Mouse (Mus musculus) hindlimb bud, embryonic 11.5 days (tissue): ENCODE data around the gene Wdr62.
A peak's percentile ranks its signal among the peaks of the same experiment; 100 is the strongest.

Experiments used
- DNase-seq: peaks from one replicate; pipeline ENCODE4 v3.0.0-alpha.2; 2012; ENCODE audit warnings: low read depth, low spot score; ENCODE audit errors: extremely low spot score

The Wdr62 gene

GRCm38 (mm10) chr7:30306083-30306779, 26.0 kb upstream of the Wdr62 start:
- DNase-seq = no peak

- DNase-seq = no peak
Measured at GRCm38 (mm10) chr7:30300914-30301313, 20.7 kb upstream of the Wdr62 start.

GRCm38 (mm10) chr7:30297266-30297665, 17.0 kb upstream of the Wdr62 start:
- DNase-seq = no peak

GRCm38 (mm10) chr7:30296816-30297215, 16.6 kb upstream of the Wdr62 start:
- no peak for DNase-seq

GRCm38 (mm10) chr7:30295103-30295502, 14.9 kb upstream of the Wdr62 start:
- DNase-seq = no peak

- no peak for DNase-seq
Measured at GRCm38 (mm10) chr7:30294296-30294695, 14.1 kb upstream of the Wdr62 start.

- no peak for DNase-seq
Measured at GRCm38 (mm10) chr7:30293795-30294194, 13.6 kb upstream of the Wdr62 start.

- peak; percentile 22 for DNase-seq
Measured at GRCm38 (mm10) chr7:30291215-30292131, 11.3 kb upstream of the Wdr62 start, which contains the start of gene Clip3. Clip3 (plus strand) TSS chr7:30291728.

GRCm38 (mm10) chr7:30289714-30290399, 9.6 kb upstream of the Wdr62 start:
- no peak for DNase-seq

- no peak for DNase-seq
Measured at GRCm38 (mm10) chr7:30289071-30289713, 9.0 kb upstream of the Wdr62 start.

GRCm38 (mm10) chr7:30288046-30288445, 7.8 kb upstream of the Wdr62 start:
- no peak for DNase-seq

- no peak for DNase-seq
Measured at GRCm38 (mm10) chr7:30286701-30287410, 6.6 kb upstream of the Wdr62 start.

- DNase-seq = no peak
Measured at GRCm38 (mm10) chr7:30282740-30283139, 2.5 kb upstream of the Wdr62 start.

- DNase-seq = no peak
Measured at GRCm38 (mm10) chr7:30281522-30281921, 1.3 kb upstream of the Wdr62 start.

- DNase-seq = peak; percentile 62
Measured at GRCm38 (mm10) chr7:30280670-30281138, 485 bp upstream of the Wdr62 start.

- DNase-seq = peak; percentile 46
Measured at GRCm38 (mm10) chr7:30279536-30279935, 683 bp downstream of the Wdr62 start.

- no peak for DNase-seq
Measured at GRCm38 (mm10) chr7:30278911-30279310, 1.3 kb downstream of the Wdr62 start.

GRCm38 (mm10) chr7:30274383-30274782, 5.8 kb downstream of the Wdr62 start:
- no peak for DNase-seq

GRCm38 (mm10) chr7:30269641-30270040, 10.6 kb downstream of the Wdr62 start:
- DNase-seq = no peak

- no peak for DNase-seq
Measured at GRCm38 (mm10) chr7:30266780-30267179, 13.4 kb downstream of the Wdr62 start.
